9 mouse cellular contexts compared by ENCODE assay signal in genomic region chr4:134749301-134750030, GRCm38 (mm10). TPM values are rescaled to one million over a fixed set of nuclear protein-coding genes. Genes with fewer than 3 reads are reported as not detected.
DNase-seq lines count a peak whose midpoint lies in the region; ATAC-seq and TF ChIP-seq lines count a peak whose summit lies in the region.
"Had no signal": no experiment of that assay in that cellular context is flagged by ENCODE, and none has a peak within 500 bp of the region (broad histone marks: within the 10 kb centered on the region; RNA-seq: fewer than 3 reads in every experiment).

No protein-coding gene starts in this region.

- peak; percentile 5 for ATAC-seq in inflammation-experienced regulatory T-cells, adult 6 months
- no peak for ATAC-seq in frontal cortex, adult (ENCODE audit: low TSS enrichment)

- DNase-seq in layer of hippocampus, adult 2 months (ENCODE audit: low spot score in 2 of 2): no peak
- no peak for DNase-seq in layer of hippocampus, adult 9-10 months (ENCODE audit: low spot score)
- DNase-seq in R1 (ENCODE audit: low read depth, low spot score): peak; percentile 91
- peak; percentile 78 to 87 for DNase-seq in spleen, postnatal 4 days (ENCODE audit: low spot score in 2 of 2)
- DNase-seq in layer of hippocampus, postnatal 14 days (ENCODE audit: low spot score in 2 of 2): no peak
- DNase-seq in cerebellum, postnatal 10 days: no peak

- peak; percentile 63 for TF ChIP-seq CTCF in layer of hippocampus, adult 2 months (conservative IDR thresholded peaks at IDR 0.05)

- H3K27ac ChIP-seq in layer of hippocampus, adult 2 months: peak overlapping the region; percentile 39; the same call in 1 of the 2 replicates

- H3K4me3 ChIP-seq in layer of hippocampus, adult 2 months: no peak overlapping the region
- H3K4me3 ChIP-seq: myocyte had no signal

RNA-seq across cellular contexts. Expression of gene Ldlrap1, which starts 18.4 kb away (rescaled TPM):
- total RNA-seq in layer of hippocampus, adult 2 months (2021): 1 to 10 TPM; 2.0 to 3.0 TPM
- 10 to 100 TPM; 14.2 to 31.3 (median 24.4) TPM for polyA plus RNA-seq in inflammation-experienced regulatory T-cells, adult 6 months (2017; shearing (Covaris generic))
- 1 to 10 TPM; 4.6 to 4.8 TPM for total RNA-seq in layer of hippocampus, postnatal 14 days (2021)

RNA-seq across cellular contexts. Expression of gene Man1c1, which starts 45.4 kb away (rescaled TPM):
- total RNA-seq in layer of hippocampus, adult 2 months (2021): 10 to 100 TPM; 22.1 to 25.1 TPM
- polyA plus RNA-seq in inflammation-experienced regulatory T-cells, adult 6 months (2017; shearing (Covaris generic)): 1 to 10 TPM in 2 of 3 experiments, under 1 TPM in 1; 0.90 to 1.9 (median 1.1) TPM
- 10 to 100 TPM; 18.9 to 19.8 TPM for total RNA-seq in layer of hippocampus, postnatal 14 days (2021)

Comparison
In these comparisons a context has a peak if more than half of its experiments do, and no peak if none do; other contexts are left out.
1. DNase-seq: peak in R1 (single experiment) and spleen, postnatal 4 days (2 of 2); none in layer of hippocampus, adult 2 months (0 of 2), layer of hippocampus, adult 9-10 months (single experiment), layer of hippocampus, postnatal 14 days (0 of 2) and cerebellum, postnatal 10 days (0 of 2).